Mouse (Mus musculus) liver, embryonic 16.5 days (tissue): Measurements from ENCODE around the gene Gne. TPM values are rescaled to one million over a fixed set of nuclear protein-coding genes. Genes with fewer than 3 reads are reported as not detected.

Source experiments
- polyA plus RNA-seq: library from polyadenylated mRNA; unstranded; fragments of >200 nt; fragmentation: Nextera tagmentation; extraction: Ambion mirVana; gene quantifications from 2 replicates; pipeline ENCODE4 v1.2.1, GENCODE M21; 2015

Gne gene
- polyA plus RNA-seq, 1 experiment from 2014 or later: 36.2 TPM

Other genes with a start within 250 kb of the Gne start
- gene Olfr157, start 244.0 kb downstream of the Gne start, polyA plus RNA-seq: not detected in 2 replicates
- not detected in 2 replicates for gene Olfr155, start 232.6 kb downstream of the Gne start, polyA plus RNA-seq
- gene Reck, start 208.6 kb downstream of the Gne start, polyA plus RNA-seq: 1.7 and 2.1 TPM in 2 replicates
- gene Glipr2, start 126.8 kb downstream of the Gne start, polyA plus RNA-seq: 60.5 and 66.1 TPM in 2 replicates
- gene Ccin, start 100.7 kb downstream of the Gne start, polyA plus RNA-seq: not detected in 2 replicates
- 100 and 101 TPM in 2 replicates for gene Clta, start 79.7 kb downstream of the Gne start, polyA plus RNA-seq
- gene Rnf38, start 149.6 kb upstream of the Gne start, polyA plus RNA-seq: 9.5 and 12.1 TPM in 2 replicates
- 15.5 and 16.4 TPM in 2 replicates for gene Melk, start 216.7 kb upstream of the Gne start, polyA plus RNA-seq